Mouse (Mus musculus) CH12.LX (cell line): Measurements from ENCODE around the gene Rtn1.

Experiments used
- NELFE ChIP-seq: IDR thresholded peaks from 2 replicates; pipeline ENCODE4 v1.6.1; 2011; ENCODE audit warnings: low read depth, low read length, improper control_type of control experiment
- TCF12 ChIP-seq: IDR thresholded peaks from 2 replicates; pipeline ENCODE4 v1.6.1; 2014; ENCODE audit warnings: low read depth, mild to moderate bottlenecking, inconsistent platforms, low read length, improper control_type of control experiment

DNA sequence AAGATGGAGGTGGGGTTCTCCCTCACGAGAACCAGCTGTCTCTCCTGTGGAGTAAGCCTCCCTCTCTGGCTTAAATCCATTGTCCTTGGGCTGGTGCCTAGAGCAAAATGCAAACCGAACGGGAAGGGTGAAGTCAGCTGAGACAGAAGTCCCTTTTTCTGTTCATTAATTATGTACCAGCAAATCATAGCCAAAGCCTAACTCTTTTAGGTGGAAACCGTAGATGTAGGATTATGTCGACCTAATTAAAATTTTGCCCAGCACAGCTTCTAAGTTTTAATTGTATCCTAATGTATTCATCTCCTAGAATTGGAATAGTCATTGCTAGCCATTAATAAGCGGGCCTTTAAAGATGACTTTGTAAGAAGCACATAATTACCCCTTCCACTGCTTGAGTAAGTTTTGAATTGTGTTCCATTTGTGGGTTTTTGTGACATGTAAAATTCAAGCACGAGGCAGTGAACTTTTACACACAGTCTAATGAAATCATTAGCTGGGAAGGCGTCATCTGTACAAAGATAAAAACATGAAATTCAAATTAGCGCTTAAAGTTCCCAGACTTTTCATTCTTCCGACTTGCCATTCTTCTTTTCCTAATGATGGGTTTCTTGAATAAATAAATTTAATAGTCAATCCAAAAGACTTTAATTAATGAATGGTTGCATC is 29.0 kb upstream of the Rtn1 start:
- TF ChIP-seq NELFE (no peak), TCF12 (no peak)
